In genomic region chr3:84298186-84298585, GRCm38 (mm10) we compare ENCODE assay signal across 27 mouse cellular contexts. TPM values are rescaled to one million over a fixed set of nuclear protein-coding genes. Genes with fewer than 3 reads are reported as not detected.
DNase-seq lines count a peak whose midpoint lies in the region; ATAC-seq and TF ChIP-seq lines count a peak whose summit lies in the region.
"Had no signal": no experiment of that assay in that cellular context is flagged by ENCODE, and none has a peak within 500 bp of the region (broad histone marks: within the 10 kb centered on the region; RNA-seq: fewer than 3 reads in every experiment).

No protein-coding gene starts in this region.

- no peak overlapping the region for H3ac ChIP-seq in myocyte (ENCODE audit: control insufficient read depth, insufficient read length)

- TF ChIP-seq CTCF in liver, adult 2 months (IDR thresholded peaks at IDR 0.05; ENCODE audit: low read depth, low read length), result no peak
- TF ChIP-seq CTCF in CH12.LX (conservative IDR thresholded peaks at IDR 0.05 in 1 of 2, IDR thresholded peaks at IDR 0.05 in 1 of 2; ENCODE audit: low read depth in 2 of 2, low read length in 2 of 2), result no peak

- no peak for TF ChIP-seq RAD21 in CH12.LX (IDR thresholded peaks at IDR 0.05; ENCODE audit: low read depth, low read length)

- H3K79me2 ChIP-seq in liver, adult 2 months (ENCODE audit: control insufficient read depth, insufficient read depth, low read length), result no peaks in the 10 kb centered on the region
- no peaks in the 10 kb centered on the region for H3K79me2 ChIP-seq in CH12.LX (replicated peaks; ENCODE audit: control insufficient read depth, extremely low read depth, insufficient read depth, poor library complexity, severe bottlenecking)
- no peaks in the 10 kb centered on the region for H3K79me2 ChIP-seq in myocyte (ENCODE audit: control insufficient read depth, insufficient read depth)

- no peak for ATAC-seq in liver, embryonic 11.5 days (replicated peaks; ENCODE audit: low FRiP score)
- no peak for ATAC-seq in kidney, embryonic 16.5 days (ENCODE audit: low FRiP score, low TSS enrichment)
- ATAC-seq: activated CD4-positive, CD25-positive, alpha-beta regulatory T cell, adult 4 months; forebrain, embryonic 15.5 days; hindbrain, embryonic 16.5 days had no signal

- TF ChIP-seq POLR2A in liver, adult 2 months (IDR thresholded peaks at IDR 0.05; ENCODE audit: extremely low read depth, insufficient read depth, low read length), result no peak
- TF ChIP-seq POLR2A in CH12.LX (IDR thresholded peaks at IDR 0.05; ENCODE audit: low read depth, low read length), result no peak
- TF ChIP-seq POLR2A in myocyte (IDR thresholded peaks at IDR 0.05; ENCODE audit: insufficient read length, low read depth), result no peak

- no peaks in the 10 kb centered on the region for H3K9me3 ChIP-seq in liver, embryonic 11.5 days (ENCODE audit: control insufficient read depth, low read length)
- peaks cover 5% of the 10 kb centered on the region for H3K9me3 ChIP-seq in CH12.LX (replicated peaks; ENCODE audit: low read length)
- no peaks in the 10 kb centered on the region for H3K9me3 ChIP-seq in kidney, embryonic 16.5 days (ENCODE audit: low read length)
- H3K9me3 ChIP-seq: embryonic facial prominence, embryonic 12.5 days; embryonic facial prominence, embryonic 15.5 days; forebrain, embryonic 15.5 days; heart, embryonic 12.5 days; heart, embryonic 15.5 days; hindbrain, embryonic 13.5 days had no signal

- no peak overlapping the region for H3K27ac ChIP-seq in liver, adult 2 months (replicated peaks; ENCODE audit: insufficient read depth, low read depth, low read length)
- H3K27ac ChIP-seq in liver, embryonic 11.5 days (ENCODE audit: low read depth, low read length), result no peak overlapping the region
- no peak overlapping the region for H3K27ac ChIP-seq in CH12.LX (ENCODE audit: insufficient read depth, low read depth)
- H3K27ac ChIP-seq in kidney, embryonic 16.5 days (ENCODE audit: low read length), result no peak overlapping the region
- H3K27ac ChIP-seq: embryonic facial prominence, embryonic 12.5 days; embryonic facial prominence, embryonic 15.5 days; forebrain, embryonic 12.5 days; forebrain, embryonic 15.5 days; heart, embryonic 15.5 days; hindbrain, embryonic 10.5 days; hindbrain, embryonic 13.5 days had no signal

- peaks cover 2% of the 10 kb centered on the region for H3K4me1 ChIP-seq in liver, adult 2 months (ENCODE audit: control insufficient read depth, insufficient read depth, low read length)
- H3K4me1 ChIP-seq in liver, embryonic 11.5 days (replicated peaks; ENCODE audit: control insufficient read depth, insufficient read depth, low read length), result no peaks in the 10 kb centered on the region
- peaks cover 7 to 11% of the 10 kb centered on the region in 2 experiments; a peak in 3 of 4 replicates for H3K4me1 ChIP-seq in CH12.LX (ENCODE audit: control insufficient read depth in 1 of 2, insufficient read depth in 2 of 2)
- 0 out of 2 replicates have a peak, but pooled peaks cover 4% of the 10 kb centered on the region for H3K4me1 ChIP-seq in kidney, embryonic 16.5 days (ENCODE audit: insufficient read depth, low read length)
- H3K4me1 ChIP-seq: embryonic facial prominence, embryonic 12.5 days; embryonic facial prominence, embryonic 15.5 days; heart, embryonic 12.5 days; heart, embryonic 15.5 days had no signal

- in situ Hi-C loops in CH12.LX (cut with MboI; ENCODE audit: low pct_ligation_motif_present, low pct_unique_long_range_greater_than_20kb, low sequenced_read_pairs), result no loop called here

- dilution Hi-C loops in CH12.LX (cut with MboI; ENCODE audit: extremely low pct_ligation_motif_present, extremely low pct_unique_long_range_greater_than_20kb, low sequenced_read_pairs), result no loop called here

- 38% methylated on average over 3 of the region's 3 CpGs for WGBS in liver, adult 2 months
- 54% methylated on average over 3 of the region's 3 CpGs for WGBS in liver, embryonic 11.5 days
- WGBS in kidney, embryonic 16.5 days, result 56% methylated on average over 3 of the region's 3 CpGs

- no peaks in the 10 kb centered on the region for H3K27me3 ChIP-seq in liver, adult 2 months (ENCODE audit: control insufficient read depth, insufficient read depth, low read length)
- peaks cover 8% of the 10 kb centered on the region for H3K27me3 ChIP-seq in liver, embryonic 11.5 days (replicated peaks; ENCODE audit: control insufficient read depth, insufficient read depth, low read length)
- H3K27me3 ChIP-seq in CH12.LX (replicated peaks) (no peaks in the 10 kb centered on the region), myocyte (ENCODE audit: control insufficient read depth, insufficient read depth, insufficient read length) (no peaks in the 10 kb centered on the region)
- H3K27me3 ChIP-seq in kidney, embryonic 16.5 days (ENCODE audit: insufficient read depth, low read length), result peaks cover under 1% of the 10 kb centered on the region; the same call in 1 of the 2 replicates
- H3K27me3 ChIP-seq: forebrain, embryonic 15.5 days; hindbrain, embryonic 13.5 days had no signal

- H3K4me3 ChIP-seq in liver, adult 2 months (ENCODE audit: insufficient read depth, low read depth, low read length), result no peak overlapping the region
- H3K4me3 ChIP-seq in liver, embryonic 11.5 days (ENCODE audit: low read depth, low read length), result no peak overlapping the region
- H3K4me3 ChIP-seq in CH12.LX (replicated peaks in 1 of 3; ENCODE audit: low read depth in 2 of 3, low read length in 2 of 3, poor library complexity in 1 of 3) (no peak overlapping the region), myocyte (no peak overlapping the region)
- no peak overlapping the region for H3K4me3 ChIP-seq in kidney, embryonic 16.5 days (ENCODE audit: low read length)
- H3K4me3 ChIP-seq: embryonic facial prominence, embryonic 12.5 days; embryonic facial prominence, embryonic 15.5 days; forebrain, embryonic 12.5 days; forebrain, embryonic 15.5 days; heart, embryonic 12.5 days; heart, embryonic 15.5 days; hindbrain, embryonic 10.5 days; hindbrain, embryonic 13.5 days had no signal

- H3K4me2 ChIP-seq in liver, embryonic 11.5 days, result no peak overlapping the region
- H3K4me2 ChIP-seq in CH12.LX (ENCODE audit: insufficient read depth, low read depth, poor library complexity, severe bottlenecking) (no peak overlapping the region), myocyte (ENCODE audit: low read depth) (peak overlapping the region; percentile 2)
- H3K4me2 ChIP-seq in kidney, embryonic 16.5 days (replicated peaks; ENCODE audit: low read depth, low read length), result no peak overlapping the region
- H3K4me2 ChIP-seq: embryonic facial prominence, embryonic 12.5 days; embryonic facial prominence, embryonic 15.5 days; forebrain, embryonic 12.5 days; forebrain, embryonic 15.5 days; heart, embryonic 12.5 days; heart, embryonic 15.5 days; hindbrain, embryonic 13.5 days had no signal

- no peak for TF ChIP-seq EP300 in CH12.LX (IDR thresholded peaks at IDR 0.05; ENCODE audit: low read length)

- no peaks in the 10 kb centered on the region for H3K36me3 ChIP-seq in liver, adult 2 months (ENCODE audit: control insufficient read depth, insufficient read depth, low read length)
- no peaks in the 10 kb centered on the region for H3K36me3 ChIP-seq in liver, embryonic 11.5 days (ENCODE audit: control insufficient read depth, insufficient read depth, low read length)
- H3K36me3 ChIP-seq in CH12.LX (replicated peaks in 1 of 2; ENCODE audit: control insufficient read depth in 1 of 2, insufficient read depth in 1 of 2, low read length in 1 of 2) (no peaks in the 10 kb centered on the region), myocyte (ENCODE audit: control insufficient read depth, insufficient read depth) (no peaks in the 10 kb centered on the region)
- H3K36me3 ChIP-seq in kidney, embryonic 16.5 days (ENCODE audit: insufficient read depth, low read length), result no peaks in the 10 kb centered on the region
- H3K36me3 ChIP-seq: embryonic facial prominence, embryonic 12.5 days; embryonic facial prominence, embryonic 15.5 days; forebrain, embryonic 12.5 days; G1E; heart, embryonic 12.5 days; heart, embryonic 15.5 days; hindbrain, embryonic 13.5 days had no signal

- DNase-seq in liver, adult 2 months (ENCODE audit: extremely low read depth, low read depth, low spot score), result peak; percentile 16
- DNase-seq in liver, embryonic 11.5 days (ENCODE audit: low spot score), result no peak
- DNase-seq in 3T3-L1 (ENCODE audit: low read depth, low spot score), result peak; percentile 65
- DNase-seq in CH12.LX (ENCODE audit: extremely low read depth), result no peak
- DNase-seq in yolk sac, embryonic 10.5 days (ENCODE audit: low spot score), result no peak
- DNase-seq: adrenal gland, postnatal 14 days; cerebellum, adult 11 months; cerebellum, adult 2 months; cerebellum, adult 9-11 months; cerebellum, postnatal 25 days; gastrocnemius, postnatal 25 days; heart, adult 18-20 months; heart, postnatal 10 days; heart, postnatal 36 days had no signal

- no peak overlapping the region for H3K9ac ChIP-seq in liver, adult 2 months (ENCODE audit: low read depth, low read length)
- no peak overlapping the region for H3K9ac ChIP-seq in liver, embryonic 11.5 days (ENCODE audit: low read depth, low read length)
- H3K9ac ChIP-seq in CH12.LX (ENCODE audit: insufficient read depth, low read depth), result no peak overlapping the region
- no peak overlapping the region for H3K9ac ChIP-seq in kidney, embryonic 16.5 days (replicated peaks; ENCODE audit: low read length)
- H3K9ac ChIP-seq: embryonic facial prominence, embryonic 12.5 days; embryonic facial prominence, embryonic 15.5 days; forebrain, embryonic 12.5 days; forebrain, embryonic 15.5 days; heart, embryonic 12.5 days; heart, embryonic 15.5 days; hindbrain, embryonic 13.5 days had no signal

TF ChIP-seq in CH12.LX, 34 proteins besides CTCF, POLR2A, EP300 and RAD21:
- TF ChIP-seq MAZ (IDR thresholded peaks at IDR 0.05; ENCODE audit: low read depth, low read length) (no peak), BHLHE40 (IDR thresholded peaks at IDR 0.05; ENCODE audit: low read depth, low read length) (0 out of 2 replicates have a peak, but pooled peaks have one; percentile 12)

TF ChIP-seq in myocyte, 11 proteins besides CTCF, POLR2A, EP300 and RAD21 (continues in another document):
- TF ChIP-seq MYOG (IDR thresholded peaks at IDR 0.05; ENCODE audit: control insufficient read depth in 1 of 3, insufficient read depth in 1 of 3, insufficient read length in 2 of 3, low read depth in 2 of 3) (no peak), MAX (IDR thresholded peaks at IDR 0.05; ENCODE audit: low read depth) (no peak), POLR2AphosphoS2 (IDR thresholded peaks at IDR 0.05; ENCODE audit: insufficient read length, low read depth) (no peak), MYOD1 (IDR thresholded peaks at IDR 0.05; ENCODE audit: control insufficient read depth in 1 of 3, insufficient read length in 2 of 3, low read depth in 2 of 3) (no peak), E2F4 (IDR thresholded peaks at IDR 0.05; ENCODE audit: insufficient read depth) (no peak)

RNA-seq across cellular contexts. Expression of gene Trim2, which starts 8.5 kb away (rescaled TPM):
- total RNA-seq in liver, adult 2 months (2014; rRNA removed), result 10.0 and 11.1 TPM in 2 replicates
- polyA plus RNA-seq in liver, adult 2 months (2012; rRNA removed), result 26.3 and 27.4 TPM in 2 replicates
- 7.7 and 8.2 TPM in 2 replicates for polyA plus RNA-seq in liver, embryonic 11.5 days (2014; fragmentation: Nextera tagmentation; extraction: Ambion mirVana)
- total RNA-seq in CH12.LX (2012; rRNA removed) (2.1 and 2.4 TPM in 2 replicates), CH12.LX (2014; rRNA removed) (2.1 and 2.5 TPM in 2 replicates)
- polyA plus RNA-seq in CH12.LX (2012; ENCODE audit: insufficient read length, low read depth) (3.3 and 3.6 TPM in 2 replicates), myocyte (2012; fragmentation: generic; extraction: Trizol) (3.2 TPM)
- polyA plus RNA-seq in kidney, embryonic 16.5 days (2015; fragmentation: Nextera tagmentation; extraction: Ambion mirVana), result 25.5 and 28.3 TPM in 2 replicates
- polyA plus RNA-seq: G1E had no signal

Comparison
In these comparisons a context has a peak if more than half of its experiments do, and no peak if none do; other contexts are left out.
1. DNase-seq: peak in liver, adult 2 months (single experiment) and 3T3-L1 (single experiment); none in liver, embryonic 11.5 days (single experiment), CH12.LX (single experiment) and yolk sac, embryonic 10.5 days (single experiment).